Mouse (Mus musculus) embryonic fibroblast, embryonic 13.5 days (primary cell): ENCODE results near the gene Tnfrsf12a.

Source experiments
- CTCF ChIP-seq: IDR thresholded peaks from 2 replicates; pipeline ENCODE4 v1.5.1; 2011; ENCODE audit warnings: mild to moderate bottlenecking, control low read depth, low read length, moderate library complexity, borderline replicate concordance; ENCODE audit not compliant: insufficient read depth
- POLR2A ChIP-seq: IDR thresholded peaks from 2 replicates; pipeline ENCODE4 v1.6.1; 2011; ENCODE audit warnings: low read depth, mild to moderate bottlenecking, control low read depth, low read length, moderate library complexity

GRCm38 (mm10) chr17:23664556-23665021 is 12.7 kb downstream of the Tnfrsf12a start:
- TF ChIP-seq POLR2A, result no peak
- TF ChIP-seq CTCF, result 0 out of 2 replicates have a peak, but pooled peaks have one; percentile 15
